Mouse (Mus musculus) midbrain, postnatal 0 days (tissue): Measurements from ENCODE around the gene Pbrm1. TPM values are rescaled to one million over a fixed set of nuclear protein-coding genes. Genes with fewer than 3 reads are reported as not detected.

Source experiments
- ATAC-seq: fragments of 200-750 bp; cut with Nextera tagmentation; 2 replicates; pipeline ENCODE4 v1.8.0; 2017; ENCODE audit warnings: moderate number of reproducible peaks, mild to moderate bottlenecking, moderate TSS enrichment, moderate library complexity; ENCODE audit not compliant: low FRiP score
- DNase-seq: peaks from one replicate; pipeline ENCODE4 v3.0.0-alpha.2; 2015; ENCODE audit warnings: low spot score
- H3K27ac ChIP-seq: fragments of 300-500 bp; sonication (generic); 2 replicates; pipeline ENCODE4 v1.5.1; 2014; ENCODE audit warnings: low read depth, mild to moderate bottlenecking, low read length, mixed read lengths
- H3K27me3 ChIP-seq: fragments of 300-500 bp; sonication (generic); 2 replicates; pipeline ENCODE4 v1.6.1; 2014; ENCODE audit warnings: low read length, control low read depth, mixed read lengths; ENCODE audit not compliant: insufficient read depth
- H3K36me3 ChIP-seq: fragments of 300-500 bp; sonication (generic); 2 replicates; pipeline ENCODE4 v1.6.1; 2014; ENCODE audit warnings: low read length, control low read depth, mixed read lengths; ENCODE audit not compliant: insufficient read depth
- H3K4me1 ChIP-seq: fragments of 300-500 bp; sonication (generic); 2 replicates; pipeline ENCODE4 v1.6.1; 2014; ENCODE audit warnings: mild to moderate bottlenecking, control low read depth, antibody characterized with exemption, low read length, mixed read lengths; ENCODE audit not compliant: insufficient read depth
- H3K4me2 ChIP-seq: fragments of 300-500 bp; sonication (generic); 2 replicates; pipeline ENCODE4 v1.6.1; 2014; ENCODE audit warnings: low read depth, mild to moderate bottlenecking, low read length, mixed read lengths; ENCODE audit not compliant: poor library complexity, severe bottlenecking
- H3K4me3 ChIP-seq: fragments of 300-500 bp; sonication (generic); 2 replicates; pipeline ENCODE4 v1.5.1; 2014; ENCODE audit warnings: low read depth, mild to moderate bottlenecking, low read length, moderate library complexity
- H3K9ac ChIP-seq: fragments of 300-500 bp; sonication (generic); replicated peaks from 2 replicates; pipeline ENCODE4 v1.6.1; 2014; ENCODE audit warnings: mild to moderate bottlenecking, low read length, moderate library complexity, mixed read lengths; ENCODE audit not compliant: poor library complexity, severe bottlenecking
- H3K9me3 ChIP-seq: fragments of 300-500 bp; sonication (generic); 2 replicates; pipeline ENCODE4 v1.6.1; 2016; ENCODE audit warnings: low read length, control low read depth
- CTCF ChIP-seq: IDR thresholded peaks from 2 replicates; pipeline ENCODE4 v1.5.1; 2016; ENCODE audit warnings: antibody characterized with exemption, mild to moderate bottlenecking
- WGBS: fragments of 180-500 bp; shearing (Covaris S2); extraction: QIAGEN DNeasy Blood & Tissue Kit; methylation state at CpG from one replicate; pipeline ENCODE4 v1.1.7; 2014; 5-methylcytosine and 5-hydroxymethylcytosine counted together
- polyA plus RNA-seq: library from polyadenylated mRNA; unstranded; fragments of >200 nt; fragmentation: Nextera tagmentation; extraction: Ambion mirVana; gene quantifications from 2 replicates; pipeline ENCODE4 v1.2.1, GENCODE M21; 2015
- total RNA-seq: library from RNA; depleted of rRNA; stranded (reverse); fragments of >200 nt; gene quantifications from 2 replicates; pipeline ENCODE4 v1.2.3, GENCODE M21; 2014

The Pbrm1 gene
- total and polyA plus RNA-seq, 2 experiments from 2014 or later = 51.2 to 84.8 TPM

GRCm38 (mm10) chr14:31129326-31130235 is 110.6 kb downstream of the Pbrm1 start:
- no peaks in the 10 kb centered on the region for H3K9me3 ChIP-seq
- ATAC-seq (no peak), DNase-seq (no peak)
- 66% methylated on average over 15 of the region's 15 CpGs for WGBS
- H3K27ac ChIP-seq = peak overlapping the region; percentile 79
- H3K27me3 ChIP-seq = no peaks in the 10 kb centered on the region
- no peaks in the 10 kb centered on the region for H3K36me3 ChIP-seq
- peak overlapping the region; percentile 22; the same call in 1 of the 2 replicates for H3K4me3 ChIP-seq
- H3K4me2 ChIP-seq = peak overlapping the region; percentile 36; the same call in 1 of the 2 replicates
- no peak for TF ChIP-seq CTCF
- H3K4me1 ChIP-seq = peaks cover 8% of the 10 kb centered on the region; the same call in 1 of the 2 replicates
- 0 out of 2 replicates have a peak overlapping the region, but pooled peaks have one; percentile 13 for H3K9ac ChIP-seq

- Histone ChIP-seq H3K27me3 (no peaks in the 10 kb centered on the region), H3K9ac (peak within 1 kb of the TSS; percentile 83), H3K4me3 (peak within 1 kb of the TSS; percentile 70), H3K9me3 (no peaks in the 10 kb centered on the region), H3K36me3 (no peaks in the 10 kb centered on the region), H3K4me2 (peak within 1 kb of the TSS; percentile 77), H3K27ac (peak within 1 kb of the TSS; percentile 79), H3K4me1 (peaks cover 8% of the 10 kb centered on the region; the same call in 1 of the 2 replicates)
- peak; percentile 95 for DNase-seq
- WGBS = 4% methylated on average over 51 of the region's 63 CpGs
- peak; percentile 82 for ATAC-seq
- peak; percentile 45 for TF ChIP-seq CTCF
These were observed 111.6 kb downstream of the Pbrm1 start, which contains the start of gene Nt5dc2 for GRCm38 (mm10) chr14:31130236-31131220. TSS of gene Nt5dc2 (plus strand) at chr14:31131053.

GRCm38 (mm10) chr14:31131272-31131821 is 112.4 kb downstream of the Pbrm1 start:
- ATAC-seq (no peak), DNase-seq (peak; percentile 54)

GRCm38 (mm10) chr14:31132031-31132430 is 113.1 kb downstream of the Pbrm1 start:
- WGBS = 10% methylated on average over 6 of the region's 6 CpGs
- H3K27me3 ChIP-seq = no peaks in the 10 kb centered on the region
- no peak for TF ChIP-seq CTCF
- peaks cover 8% of the 10 kb centered on the region; the same call in 1 of the 2 replicates for H3K4me1 ChIP-seq
- H3K9ac ChIP-seq = peak overlapping the region; percentile 83
- peaks cover 3% of the 10 kb centered on the region; the same call in 1 of the 2 replicates for H3K36me3 ChIP-seq
- ATAC-seq (no peak), DNase-seq (peak; percentile 26)
- no peaks in the 10 kb centered on the region for H3K9me3 ChIP-seq
- H3K4me2 ChIP-seq = peak overlapping the region; percentile 77
- H3K4me3 ChIP-seq = peak overlapping the region; percentile 70
- no peak overlapping the region for H3K27ac ChIP-seq

More at GRCm38 (mm10) chr14:31131272-31131821, 112.4 kb downstream of the Pbrm1 start:
- H3K27ac ChIP-seq = peak overlapping the region; percentile 79
- peak overlapping the region; percentile 83 for H3K9ac ChIP-seq
- TF ChIP-seq CTCF = no peak
- H3K4me3 ChIP-seq = peak overlapping the region; percentile 70
- no peaks in the 10 kb centered on the region for H3K27me3 ChIP-seq
- no peaks in the 10 kb centered on the region; the same call in 1 of the 2 replicates for H3K36me3 ChIP-seq
- under 1% methylated on average over 42 of the region's 43 CpGs for WGBS
- H3K9me3 ChIP-seq = no peaks in the 10 kb centered on the region
- H3K4me2 ChIP-seq = peak overlapping the region; percentile 77
- peaks cover 8% of the 10 kb centered on the region; the same call in 1 of the 2 replicates for H3K4me1 ChIP-seq

- peak overlapping the region; percentile 77 for H3K4me2 ChIP-seq
- no peak for TF ChIP-seq CTCF
- peaks cover 5% of the 10 kb centered on the region; the same call in 1 of the 2 replicates for H3K36me3 ChIP-seq
- no peak overlapping the region for H3K27ac ChIP-seq
- ATAC-seq (no peak), DNase-seq (no peak)
- no peak overlapping the region for H3K9ac ChIP-seq
- H3K9me3 ChIP-seq = no peaks in the 10 kb centered on the region
- WGBS = 87% methylated on average over 7 of the region's 7 CpGs
- H3K4me1 ChIP-seq = 0 out of 2 replicates have a peak, but pooled peaks cover 5% of the 10 kb centered on the region
- H3K27me3 ChIP-seq = no peaks in the 10 kb centered on the region
- no peak overlapping the region for H3K4me3 ChIP-seq
These were observed 113.6 kb downstream of the Pbrm1 start for GRCm38 (mm10) chr14:31132491-31132975.
